Mouse (Mus musculus): Measurements from ENCODE around the gene Hmga2. TPM values are rescaled to one million over a fixed set of nuclear protein-coding genes. Genes with fewer than 3 reads are reported as not detected.

Hmga2 gene
- polyA plus RNA-seq, 1 experiment from 2014 or later = 0.71 TPM

DNA sequence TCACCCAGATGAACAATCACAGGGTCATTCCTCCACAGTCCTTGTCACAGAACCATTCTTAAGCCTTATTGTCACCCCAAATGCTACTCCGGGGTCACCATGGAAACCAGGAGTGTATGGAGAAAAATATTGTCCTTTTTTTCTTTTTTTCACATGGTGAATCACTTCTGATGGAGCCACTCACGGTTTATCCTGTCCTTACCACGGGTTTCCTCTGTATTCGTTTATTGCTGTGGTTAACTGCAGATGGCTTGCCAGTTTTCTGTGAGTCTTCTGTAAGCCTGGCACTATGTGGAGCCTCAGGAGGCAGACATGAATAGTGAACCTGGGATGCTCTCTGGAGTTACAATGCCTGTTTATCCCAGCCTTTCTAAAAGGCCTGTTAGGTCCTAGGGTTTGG lies 53.4 kb downstream of the Hmga2 start:
- H3K36me3 ChIP-seq (ENCODE audit: control insufficient read depth, insufficient read depth) = no peaks in the 10 kb centered on the region
- H3K4me2 ChIP-seq (ENCODE audit: low read length) = no peak overlapping the region
- H3K4me1 ChIP-seq (replicated peaks; ENCODE audit: control insufficient read depth, insufficient read depth, low read length) = peaks cover 14% of the 10 kb centered on the region
- H3K27ac ChIP-seq (ENCODE audit: low read length) = no peak overlapping the region
- H3K4me3 ChIP-seq (replicated peaks; ENCODE audit: low read length) = no peak overlapping the region
- no peaks in the 10 kb centered on the region for H3K9me3 ChIP-seq (ENCODE audit: control insufficient read depth, low read length)
- no peak overlapping the region for H3K9ac ChIP-seq (replicated peaks; ENCODE audit: low read depth, low read length)
- WGBS = 38% methylated on average over 4 of the region's 4 CpGs
- peaks cover 26% of the 10 kb centered on the region for H3K27me3 ChIP-seq (replicated peaks; ENCODE audit: control insufficient read depth, insufficient read depth, low read length)
- ATAC-seq = no peak

DNA sequence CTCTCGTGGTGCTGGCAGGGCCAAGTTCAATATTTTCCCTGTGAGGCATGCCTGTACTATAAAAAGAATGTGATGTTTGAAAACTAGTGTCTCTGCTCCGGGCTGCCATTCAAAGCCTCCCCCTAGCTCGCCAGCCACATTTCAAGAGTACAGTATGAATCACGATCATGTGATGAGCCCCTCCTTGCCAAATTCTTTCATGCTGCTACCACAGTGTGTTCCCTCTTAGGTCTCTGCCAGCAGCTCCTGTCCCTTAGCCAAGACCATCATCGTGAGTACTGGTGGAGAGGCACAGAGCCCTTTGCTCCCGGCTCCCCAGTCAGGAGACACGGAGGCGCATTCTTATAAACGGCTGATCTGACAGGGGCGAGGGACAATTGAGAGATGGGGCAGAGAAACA lies 54.2 kb downstream of the Hmga2 start:
- Histone ChIP-seq H3K9ac (replicated peaks; ENCODE audit: low read depth, low read length) (no peak overlapping the region), H3K36me3 (ENCODE audit: control insufficient read depth, insufficient read depth) (no peaks in the 10 kb centered on the region), H3K9me3 (ENCODE audit: control insufficient read depth, low read length) (no peaks in the 10 kb centered on the region), H3K27me3 (replicated peaks; ENCODE audit: control insufficient read depth, insufficient read depth, low read length) (peaks cover 26% of the 10 kb centered on the region), H3K4me2 (ENCODE audit: low read length) (no peak overlapping the region), H3K4me3 (replicated peaks; ENCODE audit: low read length) (no peak overlapping the region), H3K27ac (ENCODE audit: low read length) (no peak overlapping the region), H3K4me1 (replicated peaks; ENCODE audit: control insufficient read depth, insufficient read depth, low read length) (peaks cover 22% of the 10 kb centered on the region)
- WGBS = 11% methylated on average over 10 of the region's 10 CpGs
- ATAC-seq = peak; percentile 94

GRCm38 (mm10) chr10:120420971-120421629 lies 55.2 kb downstream of the Hmga2 start:
- H3K9me3 ChIP-seq (ENCODE audit: control insufficient read depth, low read length) = no peaks in the 10 kb centered on the region
- no peak overlapping the region for H3K4me2 ChIP-seq (ENCODE audit: low read length)
- peaks cover 27% of the 10 kb centered on the region for H3K4me1 ChIP-seq (replicated peaks; ENCODE audit: control insufficient read depth, insufficient read depth, low read length)
- no peak overlapping the region for H3K9ac ChIP-seq (replicated peaks; ENCODE audit: low read depth, low read length)
- ATAC-seq = no peak
- no peak overlapping the region for H3K4me3 ChIP-seq (replicated peaks; ENCODE audit: low read length)
- peaks cover 26% of the 10 kb centered on the region for H3K27me3 ChIP-seq (replicated peaks; ENCODE audit: control insufficient read depth, insufficient read depth, low read length)
- no peak overlapping the region for H3K27ac ChIP-seq (ENCODE audit: low read length)
- H3K36me3 ChIP-seq (ENCODE audit: control insufficient read depth, insufficient read depth) = no peaks in the 10 kb centered on the region
- 81% methylated on average over 15 of the region's 15 CpGs for WGBS

DNA sequence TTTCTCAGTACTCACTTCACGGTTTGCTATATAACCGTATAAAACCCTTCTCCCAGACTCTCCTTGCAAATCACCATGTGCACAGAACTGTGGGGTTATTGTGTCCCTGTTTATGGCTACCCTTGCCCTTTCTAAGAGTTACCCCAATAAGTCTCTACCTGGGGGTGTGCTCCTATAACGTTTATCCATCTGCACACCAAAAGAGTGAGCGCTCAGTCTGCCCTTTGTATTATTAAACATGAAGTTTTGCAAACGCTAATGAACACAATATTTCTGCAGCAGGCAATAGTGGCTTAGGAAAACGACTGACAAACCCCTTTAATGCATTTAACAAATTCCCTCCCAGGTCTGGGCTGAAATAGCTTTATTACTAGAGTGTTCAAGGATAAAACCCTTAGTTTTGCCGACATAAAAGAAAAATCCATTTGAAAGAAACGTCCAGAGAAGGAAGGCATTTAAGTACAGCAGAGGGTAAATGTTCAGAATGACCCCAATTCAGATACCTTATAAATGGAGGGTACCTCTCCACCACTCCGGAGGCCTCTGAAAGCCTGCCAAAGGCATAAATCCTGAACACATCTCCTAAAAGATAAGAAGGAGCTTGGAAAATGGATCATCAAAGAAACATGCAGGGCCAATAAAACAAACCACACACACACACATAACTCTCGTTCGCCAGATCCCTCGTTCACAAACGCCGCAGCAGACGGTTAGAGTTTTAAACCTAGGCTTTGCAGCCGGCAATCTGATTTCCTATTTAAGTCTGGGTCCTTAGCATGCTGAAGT lies 57.3 kb downstream of the Hmga2 start:
- H3K4me3 ChIP-seq (replicated peaks; ENCODE audit: low read length) = no peak overlapping the region
- ATAC-seq = no peak
- whole genome bisulfite sequencing = 31% methylated on average over 16 of the region's 16 CpGs

GRCm38 (mm10) chr10:120418211-120418610 lies 58.1 kb downstream of the Hmga2 start:
- no peaks in the 10 kb centered on the region for H3K9me3 ChIP-seq (ENCODE audit: control insufficient read depth, low read length)
- H3K9ac ChIP-seq (replicated peaks; ENCODE audit: low read depth, low read length) = no peak overlapping the region
- peaks cover 16% of the 10 kb centered on the region; the same call in 1 of the 2 replicates for H3K27me3 ChIP-seq (replicated peaks; ENCODE audit: control insufficient read depth, insufficient read depth, low read length)
- WGBS = 51% methylated on average over 7 of the region's 7 CpGs
- H3K36me3 ChIP-seq (ENCODE audit: control insufficient read depth, insufficient read depth) = no peaks in the 10 kb centered on the region
- no peak overlapping the region for H3K4me2 ChIP-seq (ENCODE audit: low read length)
- ATAC-seq = no peak
- no peak overlapping the region for H3K4me3 ChIP-seq (replicated peaks; ENCODE audit: low read length)
- peaks cover 30% of the 10 kb centered on the region for H3K4me1 ChIP-seq (replicated peaks; ENCODE audit: control insufficient read depth, insufficient read depth, low read length)
- H3K27ac ChIP-seq (ENCODE audit: low read length) = no peak overlapping the region

More for the DNA sequence above, 57.3 kb downstream of the Hmga2 start:
- no peak overlapping the region for H3K4me2 ChIP-seq (ENCODE audit: low read length)
- peaks cover 30% of the 10 kb centered on the region for H3K4me1 ChIP-seq (replicated peaks; ENCODE audit: control insufficient read depth, insufficient read depth, low read length)
- H3K9ac ChIP-seq (replicated peaks; ENCODE audit: low read depth, low read length) = no peak overlapping the region
- peaks cover 21% of the 10 kb centered on the region for H3K27me3 ChIP-seq (replicated peaks; ENCODE audit: control insufficient read depth, insufficient read depth, low read length)
- H3K27ac ChIP-seq (ENCODE audit: low read length) = no peak overlapping the region
- no peaks in the 10 kb centered on the region for H3K9me3 ChIP-seq (ENCODE audit: control insufficient read depth, low read length)
- no peaks in the 10 kb centered on the region for H3K36me3 ChIP-seq (ENCODE audit: control insufficient read depth, insufficient read depth)

DNA sequence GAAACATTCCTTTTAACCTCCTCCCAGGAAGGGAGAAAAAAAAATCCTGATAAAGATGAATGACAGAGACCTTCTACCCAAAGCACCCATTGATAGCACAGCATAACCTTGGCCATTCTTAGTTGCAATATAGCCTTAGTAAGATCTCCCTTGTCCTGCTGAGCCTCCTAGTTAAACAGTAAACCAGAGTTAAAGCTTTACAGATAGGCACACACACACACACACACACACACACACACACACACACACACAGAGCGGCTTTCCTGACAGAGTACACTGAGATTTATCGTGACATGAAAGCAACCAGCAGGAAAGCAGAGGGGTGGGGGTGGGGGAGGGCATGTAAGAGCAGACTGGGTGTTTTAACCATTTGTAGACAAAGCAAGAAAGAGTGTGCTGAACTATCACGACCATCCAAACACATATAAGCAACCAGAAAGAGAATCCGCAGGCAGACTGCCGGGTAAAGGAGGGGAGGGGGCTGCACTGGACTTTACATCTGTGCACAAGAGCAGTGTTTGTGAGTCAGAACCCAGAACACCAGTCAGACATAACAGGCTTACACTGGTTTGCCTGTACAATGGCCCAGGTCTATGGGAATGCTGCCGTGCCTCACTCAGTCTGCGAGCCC lies 58.7 kb downstream of the Hmga2 start:
- Histone ChIP-seq H3K4me2 (ENCODE audit: low read length) (peak overlapping the region; percentile 5; the same call in 1 of the 2 replicates), H3K9ac (replicated peaks; ENCODE audit: low read depth, low read length) (no peak overlapping the region), H3K4me3 (replicated peaks; ENCODE audit: low read length) (no peak overlapping the region), H3K27me3 (replicated peaks; ENCODE audit: control insufficient read depth, insufficient read depth, low read length) (peaks cover 16% of the 10 kb centered on the region; the same call in 1 of the 2 replicates), H3K9me3 (ENCODE audit: control insufficient read depth, low read length) (no peaks in the 10 kb centered on the region), H3K4me1 (replicated peaks; ENCODE audit: control insufficient read depth, insufficient read depth, low read length) (peaks cover 27% of the 10 kb centered on the region), H3K27ac (ENCODE audit: low read length) (no peak overlapping the region; the same call in 1 of the 2 replicates), H3K36me3 (ENCODE audit: control insufficient read depth, insufficient read depth) (no peaks in the 10 kb centered on the region)
- ATAC-seq = peak; percentile 34
- WGBS = 5% methylated on average over 7 of the region's 7 CpGs

GRCm38 (mm10) chr10:120417116-120417487 lies 59.2 kb downstream of the Hmga2 start:
- peak overlapping the region; percentile 5; the same call in 1 of the 2 replicates for H3K4me2 ChIP-seq (ENCODE audit: low read length)
- 10% methylated on average over 5 of the region's 5 CpGs for whole genome bisulfite sequencing

GRCm38 (mm10) chr10:120416628-120417027 lies 59.6 kb downstream of the Hmga2 start:
- Histone ChIP-seq H3K27ac (ENCODE audit: low read length) (no peak overlapping the region), H3K4me2 (ENCODE audit: low read length) (no peak overlapping the region), H3K9ac (replicated peaks; ENCODE audit: low read depth, low read length) (no peak overlapping the region), H3K4me1 (replicated peaks; ENCODE audit: control insufficient read depth, insufficient read depth, low read length) (peaks cover 21% of the 10 kb centered on the region), H3K36me3 (ENCODE audit: control insufficient read depth, insufficient read depth) (no peaks in the 10 kb centered on the region), H3K27me3 (replicated peaks; ENCODE audit: control insufficient read depth, insufficient read depth, low read length) (peaks cover 16% of the 10 kb centered on the region; the same call in 1 of the 2 replicates), H3K4me3 (replicated peaks; ENCODE audit: low read length) (no peak overlapping the region), H3K9me3 (ENCODE audit: control insufficient read depth, low read length) (no peaks in the 10 kb centered on the region)
- WGBS = 15% methylated on average over 12 of the region's 12 CpGs
- no peak for ATAC-seq

More at GRCm38 (mm10) chr10:120417116-120417487, 59.2 kb downstream of the Hmga2 start:
- H3K36me3 ChIP-seq (ENCODE audit: control insufficient read depth, insufficient read depth) = no peaks in the 10 kb centered on the region
- H3K9ac ChIP-seq (replicated peaks; ENCODE audit: low read depth, low read length) = no peak overlapping the region
- peak; percentile 68 for ATAC-seq
- no peak overlapping the region for H3K27ac ChIP-seq (ENCODE audit: low read length)
- H3K4me1 ChIP-seq (replicated peaks; ENCODE audit: control insufficient read depth, insufficient read depth, low read length) = peaks cover 22% of the 10 kb centered on the region
- H3K9me3 ChIP-seq (ENCODE audit: control insufficient read depth, low read length) = no peaks in the 10 kb centered on the region
- H3K4me3 ChIP-seq (replicated peaks; ENCODE audit: low read length) = no peak overlapping the region
- H3K27me3 ChIP-seq (replicated peaks; ENCODE audit: control insufficient read depth, insufficient read depth, low read length) = peaks cover 16% of the 10 kb centered on the region; the same call in 1 of the 2 replicates

GRCm38 (mm10) chr10:120412215-120412614 lies 64.1 kb downstream of the Hmga2 start:
- Histone ChIP-seq H3K4me3 (replicated peaks; ENCODE audit: low read length) (no peak overlapping the region), H3K27me3 (replicated peaks; ENCODE audit: control insufficient read depth, insufficient read depth, low read length) (no peaks in the 10 kb centered on the region), H3K9ac (replicated peaks; ENCODE audit: low read depth, low read length) (no peak overlapping the region), H3K27ac (ENCODE audit: low read length) (no peak overlapping the region), H3K9me3 (ENCODE audit: control insufficient read depth, low read length) (no peaks in the 10 kb centered on the region), H3K4me1 (replicated peaks; ENCODE audit: control insufficient read depth, insufficient read depth, low read length) (peaks cover 10% of the 10 kb centered on the region), H3K36me3 (ENCODE audit: control insufficient read depth, insufficient read depth) (no peaks in the 10 kb centered on the region), H3K4me2 (ENCODE audit: low read length) (no peak overlapping the region)
- WGBS = 78% methylated on average over 5 of the region's 5 CpGs
- no peak for ATAC-seq
